Mouse (Mus musculus) brain, embryonic 14.5 days (tissue): Measurements from ENCODE around the gene Med21.

Experiments
- CTCF ChIP-seq: fragments of 200-500 bp; IDR thresholded peaks from 2 replicates; pipeline ENCODE4 v1.5.1; 2012; ENCODE audit warnings: inconsistent platforms, mild to moderate bottlenecking, moderate library complexity, borderline replicate concordance; ENCODE audit not compliant: insufficient read depth, insufficient read length; ENCODE audit errors: extremely low read depth
- POLR2A ChIP-seq: fragments of 200-500 bp; IDR thresholded peaks from 2 replicates; pipeline ENCODE4 v1.6.1; 2012; ENCODE audit warnings: mild to moderate bottlenecking, inconsistent platforms, borderline replicate concordance; ENCODE audit not compliant: poor library complexity, insufficient read depth, insufficient read length, severe bottlenecking; ENCODE audit errors: extremely low read depth

DNA sequence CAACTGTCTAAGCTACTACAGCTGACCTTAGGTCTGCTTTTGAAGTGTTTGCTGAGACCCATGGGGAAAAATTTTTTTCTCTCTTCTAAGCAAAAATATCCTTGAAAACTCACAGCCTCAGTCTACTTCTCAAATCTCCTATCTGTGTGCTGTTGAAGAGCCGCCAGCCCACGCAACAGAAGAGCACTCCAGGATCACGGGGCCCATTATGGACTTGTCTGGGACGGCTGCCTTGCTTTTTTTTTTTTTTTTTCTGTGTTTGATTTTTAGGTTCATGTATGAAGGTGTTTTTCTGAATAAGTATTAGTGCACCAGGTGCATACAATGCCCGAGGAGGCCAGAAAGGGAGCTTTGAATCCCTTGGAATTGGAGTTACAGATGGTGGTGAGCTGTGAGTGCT, 5.9 kb upstream of the Med21 start:
- TF ChIP-seq CTCF (no peak), POLR2A (no peak)
